Mouse (Mus musculus) frontal cortex, postnatal 14 days (tissue): ENCODE results near the gene Omp.
"Not testable (repeated sequence)": the region's sequence is repeated elsewhere in the genome, so short reads cannot be mapped to it uniquely, and the experiment has no call there.

Source experiments
- DNase-seq, 2 experiments: peaks; one replicate each; pipeline ENCODE4 v3.0.0; 2022; ENCODE audit warnings: low spot score in 2 of 2

The Omp gene

GRCm38 (mm10) chr7:98145402-98145801 lies at the start of gene Omp:
Gene Omp (minus strand): TSS chr7:98145502.
- DNase-seq = no peak

- DNase-seq = peak in 1 of 2 experiments; percentile 23
Measured at GRCm38 (mm10) chr7:98194026-98194792, 48.9 kb upstream of the Omp start.

- no peak for DNase-seq
Measured at GRCm38 (mm10) chr7:98193515-98194025, 48.3 kb upstream of the Omp start.

GRCm38 (mm10) chr7:98191571-98192250 lies 46.4 kb upstream of the Omp start:
- DNase-seq = no peak

GRCm38 (mm10) chr7:98190578-98190977 lies 45.3 kb upstream of the Omp start:
- no peak for DNase-seq

GRCm38 (mm10) chr7:98189745-98190144 lies 44.4 kb upstream of the Omp start:
- DNase-seq = no peak

GRCm38 (mm10) chr7:98188680-98189079 lies 43.4 kb upstream of the Omp start:
- DNase-seq = no peak

GRCm38 (mm10) chr7:98188238-98188637 lies 42.9 kb upstream of the Omp start:
- no peak for DNase-seq

GRCm38 (mm10) chr7:98187332-98187731 lies 42.0 kb upstream of the Omp start:
- not testable (repeated sequence) for DNase-seq

GRCm38 (mm10) chr7:98186637-98187036 lies 41.3 kb upstream of the Omp start:
- DNase-seq = no peak

- no peak for DNase-seq
Measured at GRCm38 (mm10) chr7:98185326-98185725, 40.0 kb upstream of the Omp start.

- no peak for DNase-seq
Measured at GRCm38 (mm10) chr7:98178560-98179231, 33.4 kb upstream of the Omp start.

- peak in 1 of 2 experiments; percentile 29 for DNase-seq
Measured at GRCm38 (mm10) chr7:98177929-98178559, 32.7 kb upstream of the Omp start, which contains the start of gene Capn5. Gene Capn5 (minus strand): TSS chr7:98178274.

- no peak for DNase-seq
Measured at GRCm38 (mm10) chr7:98177566-98177928, 32.2 kb upstream of the Omp start.

- DNase-seq = no peak
Measured at GRCm38 (mm10) chr7:98177071-98177485, 31.8 kb upstream of the Omp start.

GRCm38 (mm10) chr7:98176322-98177070 lies 31.2 kb upstream of the Omp start:
- DNase-seq = no peak

- DNase-seq = no peak
Measured at GRCm38 (mm10) chr7:98174883-98175755, 29.8 kb upstream of the Omp start.

GRCm38 (mm10) chr7:98173408-98173807 lies 28.1 kb upstream of the Omp start:
- no peak for DNase-seq

- DNase-seq = no peak
Measured at GRCm38 (mm10) chr7:98172661-98173060, 27.4 kb upstream of the Omp start.
